Mouse (Mus musculus) midbrain, postnatal 0 days (tissue): ENCODE data around the gene Fgf8. TPM values are rescaled to one million over a fixed set of nuclear protein-coding genes. Genes with fewer than 3 reads are reported as not detected.

Experiments used
- ATAC-seq: fragments of 200-750 bp; cut with Nextera tagmentation; 2 replicates; pipeline ENCODE4 v1.8.0; 2017; ENCODE audit warnings: moderate number of reproducible peaks, mild to moderate bottlenecking, moderate TSS enrichment, moderate library complexity; ENCODE audit not compliant: low FRiP score
- DNase-seq: peaks from one replicate; pipeline ENCODE4 v3.0.0-alpha.2; 2015; ENCODE audit warnings: low spot score
- H3K27ac ChIP-seq: fragments of 300-500 bp; sonication (generic); 2 replicates; pipeline ENCODE4 v1.5.1; 2014; ENCODE audit warnings: low read depth, mild to moderate bottlenecking, low read length, mixed read lengths
- H3K27me3 ChIP-seq: fragments of 300-500 bp; sonication (generic); 2 replicates; pipeline ENCODE4 v1.6.1; 2014; ENCODE audit warnings: low read length, control low read depth, mixed read lengths; ENCODE audit not compliant: insufficient read depth
- H3K36me3 ChIP-seq: fragments of 300-500 bp; sonication (generic); 2 replicates; pipeline ENCODE4 v1.6.1; 2014; ENCODE audit warnings: low read length, control low read depth, mixed read lengths; ENCODE audit not compliant: insufficient read depth
- H3K4me1 ChIP-seq: fragments of 300-500 bp; sonication (generic); 2 replicates; pipeline ENCODE4 v1.6.1; 2014; ENCODE audit warnings: mild to moderate bottlenecking, control low read depth, antibody characterized with exemption, low read length, mixed read lengths; ENCODE audit not compliant: insufficient read depth
- H3K4me2 ChIP-seq: fragments of 300-500 bp; sonication (generic); 2 replicates; pipeline ENCODE4 v1.6.1; 2014; ENCODE audit warnings: low read depth, mild to moderate bottlenecking, low read length, mixed read lengths; ENCODE audit not compliant: poor library complexity, severe bottlenecking
- H3K4me3 ChIP-seq: fragments of 300-500 bp; sonication (generic); 2 replicates; pipeline ENCODE4 v1.5.1; 2014; ENCODE audit warnings: low read depth, mild to moderate bottlenecking, low read length, moderate library complexity
- H3K9ac ChIP-seq: fragments of 300-500 bp; sonication (generic); replicated peaks from 2 replicates; pipeline ENCODE4 v1.6.1; 2014; ENCODE audit warnings: mild to moderate bottlenecking, low read length, moderate library complexity, mixed read lengths; ENCODE audit not compliant: poor library complexity, severe bottlenecking
- H3K9me3 ChIP-seq: fragments of 300-500 bp; sonication (generic); 2 replicates; pipeline ENCODE4 v1.6.1; 2016; ENCODE audit warnings: low read length, control low read depth
- CTCF ChIP-seq: IDR thresholded peaks from 2 replicates; pipeline ENCODE4 v1.5.1; 2016; ENCODE audit warnings: antibody characterized with exemption, mild to moderate bottlenecking
- WGBS: fragments of 180-500 bp; shearing (Covaris S2); extraction: QIAGEN DNeasy Blood & Tissue Kit; methylation state at CpG from one replicate; pipeline ENCODE4 v1.1.7; 2014; 5-methylcytosine and 5-hydroxymethylcytosine counted together
- polyA plus RNA-seq: library from polyadenylated mRNA; unstranded; fragments of >200 nt; fragmentation: Nextera tagmentation; extraction: Ambion mirVana; gene quantifications from 2 replicates; pipeline ENCODE4 v1.2.1, GENCODE M21; 2015
- total RNA-seq: library from RNA; depleted of rRNA; stranded (reverse); fragments of >200 nt; gene quantifications from 2 replicates; pipeline ENCODE4 v1.2.3, GENCODE M21; 2014

Gene Fgf8
- total and polyA plus RNA-seq, 2 experiments from 2014 or later, result 1.3 TPM; not detected in 1

DNA sequence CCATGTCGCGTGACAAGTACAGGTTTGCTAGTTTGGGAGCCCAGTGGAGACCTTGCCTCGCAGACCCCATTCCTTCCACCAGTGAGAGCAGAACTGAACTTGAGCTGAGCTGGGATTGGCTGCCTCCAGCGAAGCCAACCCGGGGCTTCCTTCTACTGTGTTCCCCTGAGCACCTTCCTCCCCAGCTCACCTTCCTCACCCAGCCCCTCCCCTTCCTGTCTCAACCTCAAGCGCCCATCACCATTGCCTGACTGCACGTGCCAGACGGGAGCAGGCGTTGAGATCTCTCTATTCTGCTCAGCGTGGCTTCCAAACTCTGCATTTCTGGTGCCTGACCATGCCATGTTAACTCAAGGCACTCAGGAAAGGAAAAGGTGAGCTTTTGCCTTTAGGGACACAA, 15.5 kb downstream of the Fgf8 start:
- H3K27me3 ChIP-seq, result no peaks in the 10 kb centered on the region
- H3K4me3 ChIP-seq, result no peak overlapping the region
- no peak overlapping the region for H3K9ac ChIP-seq
- no peaks in the 10 kb centered on the region for H3K36me3 ChIP-seq
- no peak for TF ChIP-seq CTCF
- no peak overlapping the region for H3K27ac ChIP-seq
- ATAC-seq (no peak), DNase-seq (no peak)
- no peaks in the 10 kb centered on the region for H3K4me1 ChIP-seq
- no peaks in the 10 kb centered on the region for H3K9me3 ChIP-seq
- H3K4me2 ChIP-seq, result no peak overlapping the region
- 79% methylated on average over 10 of the region's 10 CpGs for WGBS

DNA sequence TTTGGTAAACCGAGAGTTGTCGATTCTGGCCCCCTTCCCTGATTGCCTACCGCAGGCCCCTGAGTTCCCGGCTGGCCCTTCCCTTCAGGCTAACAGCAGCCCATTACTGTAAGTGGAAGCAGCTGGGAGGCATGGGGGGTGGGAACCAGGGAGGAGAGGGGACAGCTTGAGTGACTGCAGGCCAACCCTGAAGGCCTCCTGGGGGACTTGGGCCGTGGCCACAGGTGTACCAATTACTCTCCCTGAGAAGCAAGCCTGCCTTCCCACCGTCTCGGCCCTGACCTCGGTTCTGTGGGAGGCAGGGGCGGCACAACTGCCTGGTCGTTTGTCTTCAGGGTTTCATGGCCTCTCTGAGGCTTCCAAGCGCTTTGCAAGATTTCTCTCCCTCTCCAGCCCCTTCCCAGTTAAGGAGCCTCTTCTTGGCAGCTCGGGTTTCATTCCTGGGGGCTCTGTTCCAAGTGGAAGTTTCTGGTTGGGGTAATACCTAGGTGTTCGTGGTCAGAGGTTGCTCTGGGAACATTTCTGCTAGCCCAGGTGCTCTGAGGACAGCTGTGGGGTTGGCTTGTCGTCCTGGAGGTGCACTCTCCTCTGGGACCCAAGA, 16.9 kb downstream of the Fgf8 start:
- no peak for TF ChIP-seq CTCF
- Histone ChIP-seq H3K4me2 (no peak overlapping the region), H3K27ac (no peak overlapping the region), H3K36me3 (no peaks in the 10 kb centered on the region), H3K9ac (no peak overlapping the region), H3K4me3 (no peak overlapping the region), H3K4me1 (no peaks in the 10 kb centered on the region), H3K9me3 (no peaks in the 10 kb centered on the region), H3K27me3 (no peaks in the 10 kb centered on the region)
- 56% methylated on average over 14 of the region's 14 CpGs for WGBS
- ATAC-seq (no peak), DNase-seq (no peak)

DNA sequence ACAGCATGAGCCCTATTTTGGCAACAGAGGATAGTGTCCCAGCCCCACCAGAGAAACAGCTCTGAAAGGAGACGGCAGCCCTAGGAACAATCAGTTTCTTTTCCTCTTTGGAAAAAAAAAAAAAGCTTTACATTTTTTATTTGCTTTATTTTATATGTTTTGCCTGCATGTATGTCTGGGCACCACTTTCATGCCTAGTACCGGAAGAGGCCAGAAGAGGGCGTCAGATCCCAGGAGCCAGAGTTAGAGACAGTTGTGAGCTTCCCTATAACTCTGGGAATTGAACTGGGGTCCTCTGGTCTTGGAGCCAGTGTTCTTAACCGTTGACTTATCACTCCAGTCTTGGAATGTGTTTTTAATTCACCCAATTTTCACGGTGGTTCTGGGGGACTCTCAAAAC, 20.5 kb downstream of the Fgf8 start:
- H3K36me3 ChIP-seq, result no peaks in the 10 kb centered on the region
- 73% methylated on average over 5 of the region's 5 CpGs for WGBS
- H3K27ac ChIP-seq, result no peak overlapping the region
- DNase-seq (no peak), ATAC-seq (no peak)
- H3K4me2 ChIP-seq, result no peak overlapping the region
- no peaks in the 10 kb centered on the region for H3K9me3 ChIP-seq
- peak; percentile 32; the same call in 1 of the 2 replicates for TF ChIP-seq CTCF
- no peak overlapping the region for H3K9ac ChIP-seq
- peaks cover 12% of the 10 kb centered on the region; the same call in 1 of the 2 replicates for H3K27me3 ChIP-seq
- H3K4me1 ChIP-seq, result 0 out of 2 replicates have a peak, but pooled peaks cover 3% of the 10 kb centered on the region
- H3K4me3 ChIP-seq, result no peak overlapping the region

DNA sequence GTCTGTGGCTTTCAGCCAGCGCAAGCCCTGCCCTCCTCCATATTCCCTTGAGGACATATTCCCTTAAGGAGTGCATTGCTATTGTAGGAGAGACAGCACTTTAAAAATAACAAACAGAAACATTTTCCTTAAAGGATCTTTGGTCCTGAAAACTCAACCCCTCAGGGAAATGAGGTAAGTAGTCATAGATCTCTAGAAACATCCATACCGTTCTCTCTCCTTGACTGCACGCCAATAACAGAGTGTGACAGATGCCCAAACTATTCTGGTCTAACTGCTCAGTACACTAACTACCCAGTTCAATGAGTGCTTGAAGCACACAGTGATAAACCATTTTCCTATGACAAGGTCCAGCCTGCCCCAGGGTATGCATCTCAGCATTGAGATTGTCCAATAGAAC, 24.4 kb downstream of the Fgf8 start:
- Histone ChIP-seq H3K4me2 (peak overlapping the region; percentile 39), H3K4me3 (peak overlapping the region; percentile 15; the same call in 1 of the 2 replicates), H3K4me1 (0 out of 2 replicates have a peak, but pooled peaks cover 3% of the 10 kb centered on the region), H3K9ac (peak overlapping the region; percentile 37; the same call in 1 of the 2 replicates), H3K27ac (peak overlapping the region; percentile 19; the same call in 1 of the 2 replicates), H3K27me3 (peaks cover 12% of the 10 kb centered on the region; the same call in 1 of the 2 replicates), H3K36me3 (no peaks in the 10 kb centered on the region), H3K9me3 (no peaks in the 10 kb centered on the region)
- ATAC-seq, result no peak
- TF ChIP-seq CTCF, result no peak
- DNase-seq, result no peak
- 41% methylated on average over 3 of the region's 3 CpGs for WGBS

- no peaks in the 10 kb centered on the region for H3K9me3 ChIP-seq
- H3K27me3 ChIP-seq, result peaks cover 12% of the 10 kb centered on the region; the same call in 1 of the 2 replicates
- peak overlapping the region; percentile 15; the same call in 1 of the 2 replicates for H3K4me3 ChIP-seq
- peak overlapping the region; percentile 37; the same call in 1 of the 2 replicates for H3K9ac ChIP-seq
- peak overlapping the region; percentile 19; the same call in 1 of the 2 replicates for H3K27ac ChIP-seq
- no peaks in the 10 kb centered on the region for H3K36me3 ChIP-seq
- TF ChIP-seq CTCF, result peak; percentile 71
- H3K4me2 ChIP-seq, result peak overlapping the region; percentile 39
- 3% methylated on average over 16 of the region's 16 CpGs for WGBS
- DNase-seq (peak; percentile 81), ATAC-seq (peak; percentile 82)
- H3K4me1 ChIP-seq, result 0 out of 2 replicates have a peak, but pooled peaks cover 3% of the 10 kb centered on the region
Measured at GRCm38 (mm10) chr19:45717493-45718220, 25.1 kb downstream of the Fgf8 start.

GRCm38 (mm10) chr19:45708704-45709103, 34.0 kb downstream of the Fgf8 start:
- no peaks in the 10 kb centered on the region for H3K36me3 ChIP-seq
- no peak overlapping the region for H3K4me3 ChIP-seq
- WGBS, result 67% methylated on average over 3 of the region's 3 CpGs
- H3K27me3 ChIP-seq, result no peaks in the 10 kb centered on the region
- no peaks in the 10 kb centered on the region for H3K9me3 ChIP-seq
- TF ChIP-seq CTCF, result no peak
- H3K9ac ChIP-seq, result no peak overlapping the region
- no peak overlapping the region for H3K27ac ChIP-seq
- H3K4me1 ChIP-seq, result no peaks in the 10 kb centered on the region
- no peak overlapping the region for H3K4me2 ChIP-seq
- ATAC-seq (no peak), DNase-seq (no peak)
